Mouse (Mus musculus): ENCODE measurements around the gene Ankrd34a. TPM values are rescaled to one million over a fixed set of nuclear protein-coding genes. Genes with fewer than 3 reads are reported as not detected.

The Ankrd34a gene
- polyA plus RNA-seq (2014; fragmentation: Nextera tagmentation; extraction: Ambion mirVana), result 2.0 and 2.4 TPM in 2 replicates

GRCm38 (mm10) chr3:96596228-96596707, at the start of gene Ankrd34a:
Gene Ankrd34a (plus strand): TSS chr3:96596636.
- no peaks in the 10 kb centered on the region for H3K36me3 ChIP-seq (ENCODE audit: control insufficient read depth, insufficient read depth, low read length)
- H3K9me3 ChIP-seq (ENCODE audit: control insufficient read depth, low read length), result no peaks in the 10 kb centered on the region
- H3K4me3 ChIP-seq (ENCODE audit: low read depth, low read length), result peak within 1 kb of the TSS; percentile 39
- H3K4me2 ChIP-seq (replicated peaks; ENCODE audit: low read depth, low read length), result peak within 1 kb of the TSS; percentile 90
- WGBS, result under 1% methylated on average over 16 of the region's 23 CpGs
- H3K9ac ChIP-seq (ENCODE audit: low read depth, low read length), result peak within 1 kb of the TSS; percentile 72
- DNase-seq (ENCODE audit: low spot score), result peak; percentile 38
- H3K27ac ChIP-seq (ENCODE audit: low read depth, low read length), result no peak within 1 kb of the TSS; the same call in 1 of the 2 replicates
- ATAC-seq (ENCODE audit: low FRiP score), result no peak
- H3K4me1 ChIP-seq (replicated peaks; ENCODE audit: control insufficient read depth, insufficient read depth, low read length), result peaks cover 19% of the 10 kb centered on the region
- H3K27me3 ChIP-seq (ENCODE audit: control insufficient read depth, insufficient read depth, low read length), result peaks cover 16% of the 10 kb centered on the region; the same call in 1 of the 2 replicates

GRCm38 (mm10) chr3:96546880-96547279, 49.6 kb upstream of the Ankrd34a start:
- Histone ChIP-seq H3K9me3 (ENCODE audit: control insufficient read depth, low read length) (no peaks in the 10 kb centered on the region), H3K36me3 (ENCODE audit: control insufficient read depth, insufficient read depth, low read length) (no peaks in the 10 kb centered on the region), H3K9ac (ENCODE audit: low read depth, low read length) (no peak overlapping the region), H3K4me3 (ENCODE audit: low read depth, low read length) (no peak overlapping the region), H3K27me3 (ENCODE audit: control insufficient read depth, insufficient read depth, low read length) (peaks cover 2% of the 10 kb centered on the region; the same call in 1 of the 2 replicates), H3K4me2 (replicated peaks; ENCODE audit: low read depth, low read length) (no peak overlapping the region), H3K4me1 (replicated peaks; ENCODE audit: control insufficient read depth, insufficient read depth, low read length) (no peaks in the 10 kb centered on the region), H3K27ac (ENCODE audit: low read depth, low read length) (no peak overlapping the region)
- DNase-seq (ENCODE audit: low spot score), result no peak
- no peak for ATAC-seq (ENCODE audit: low FRiP score)
- 47% methylated on average over 4 of the region's 4 CpGs for WGBS

GRCm38 (mm10) chr3:96547389-96547960, 49.0 kb upstream of the Ankrd34a start:
- Histone ChIP-seq H3K36me3 (ENCODE audit: control insufficient read depth, insufficient read depth, low read length) (no peaks in the 10 kb centered on the region), H3K4me3 (ENCODE audit: low read depth, low read length) (no peak overlapping the region), H3K27me3 (ENCODE audit: control insufficient read depth, insufficient read depth, low read length) (peaks cover 2% of the 10 kb centered on the region; the same call in 1 of the 2 replicates), H3K4me1 (replicated peaks; ENCODE audit: control insufficient read depth, insufficient read depth, low read length) (no peaks in the 10 kb centered on the region), H3K27ac (ENCODE audit: low read depth, low read length) (no peak overlapping the region), H3K9ac (ENCODE audit: low read depth, low read length) (no peak overlapping the region), H3K9me3 (ENCODE audit: control insufficient read depth, low read length) (no peaks in the 10 kb centered on the region), H3K4me2 (replicated peaks; ENCODE audit: low read depth, low read length) (peak overlapping the region; percentile 30)
- 13% methylated on average over 14 of the region's 14 CpGs for WGBS
- ATAC-seq (ENCODE audit: low FRiP score) (0 out of 2 replicates have a peak, but pooled peaks have one; percentile 43), DNase-seq (ENCODE audit: low spot score) (peak; percentile 85)

- Histone ChIP-seq H3K36me3 (ENCODE audit: control insufficient read depth, insufficient read depth, low read length) (no peaks in the 10 kb centered on the region), H3K9ac (ENCODE audit: low read depth, low read length) (no peak overlapping the region), H3K4me3 (ENCODE audit: low read depth, low read length) (no peak overlapping the region), H3K27ac (ENCODE audit: low read depth, low read length) (no peak overlapping the region), H3K4me2 (replicated peaks; ENCODE audit: low read depth, low read length) (no peak overlapping the region), H3K9me3 (ENCODE audit: control insufficient read depth, low read length) (no peaks in the 10 kb centered on the region), H3K4me1 (replicated peaks; ENCODE audit: control insufficient read depth, insufficient read depth, low read length) (no peaks in the 10 kb centered on the region), H3K27me3 (ENCODE audit: control insufficient read depth, insufficient read depth, low read length) (peaks cover 2% of the 10 kb centered on the region; the same call in 1 of the 2 replicates)
- 83% methylated on average over 7 of the region's 7 CpGs for WGBS
- DNase-seq (ENCODE audit: low spot score) (no peak), ATAC-seq (ENCODE audit: low FRiP score) (no peak)
Measured at GRCm38 (mm10) chr3:96548824-96549223, 47.6 kb upstream of the Ankrd34a start.

DNA sequence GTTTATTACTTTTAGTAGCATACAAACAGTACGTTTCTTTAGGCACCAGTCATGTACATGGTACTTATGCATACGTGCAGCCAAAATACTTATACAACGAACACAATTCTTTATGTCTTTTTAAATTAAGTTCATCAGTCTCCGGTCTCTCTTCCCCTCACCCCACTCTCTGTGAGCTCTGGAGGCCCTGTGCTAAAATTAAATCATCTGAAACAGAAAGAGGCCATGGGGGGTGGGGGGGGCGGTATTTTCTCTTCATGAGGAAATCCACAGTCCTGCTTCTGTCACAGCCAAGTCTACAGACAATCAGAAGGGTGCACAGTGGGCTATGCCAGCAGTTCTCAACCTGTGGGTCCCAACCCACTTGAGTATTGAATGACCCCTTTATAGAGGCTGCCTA, 47.1 kb upstream of the Ankrd34a start:
- no peak for DNase-seq (ENCODE audit: low spot score)

DNA sequence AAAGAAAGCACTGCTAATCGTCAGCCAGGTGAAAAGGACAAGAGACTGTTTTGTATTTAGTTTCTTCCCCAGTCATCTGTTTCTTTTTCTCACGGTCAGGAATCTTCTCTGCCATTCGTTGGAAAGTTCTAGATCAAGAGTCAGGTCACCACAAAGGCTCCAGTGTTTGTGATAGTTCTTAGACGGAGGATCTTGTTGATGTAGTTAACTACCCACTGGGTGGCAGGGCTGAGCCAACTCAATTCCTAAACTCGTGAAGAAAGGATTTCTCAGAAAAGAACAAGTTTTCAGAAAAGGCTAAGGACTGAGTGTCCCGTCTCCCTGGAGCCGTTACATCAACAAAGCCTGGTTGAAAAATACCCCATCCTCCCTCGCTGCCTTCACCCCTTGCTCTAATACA, 45.2 kb upstream of the Ankrd34a start:
- DNase-seq (ENCODE audit: low spot score), result peak; percentile 46
- WGBS, result 25% methylated on average over 8 of the region's 8 CpGs
- no peak overlapping the region for H3K27ac ChIP-seq (ENCODE audit: low read depth, low read length)
- no peak overlapping the region for H3K4me3 ChIP-seq (ENCODE audit: low read depth, low read length)
- no peak overlapping the region for H3K9ac ChIP-seq (ENCODE audit: low read depth, low read length)
- H3K36me3 ChIP-seq (ENCODE audit: control insufficient read depth, insufficient read depth, low read length), result no peaks in the 10 kb centered on the region
- no peaks in the 10 kb centered on the region for H3K9me3 ChIP-seq (ENCODE audit: control insufficient read depth, low read length)
- ATAC-seq (ENCODE audit: low FRiP score), result no peak
- H3K27me3 ChIP-seq (ENCODE audit: control insufficient read depth, insufficient read depth, low read length), result peaks cover 2% of the 10 kb centered on the region; the same call in 1 of the 2 replicates
- no peak overlapping the region for H3K4me2 ChIP-seq (replicated peaks; ENCODE audit: low read depth, low read length)
- H3K4me1 ChIP-seq (replicated peaks; ENCODE audit: control insufficient read depth, insufficient read depth, low read length), result no peaks in the 10 kb centered on the region

More for the DNA sequence above, 47.1 kb upstream of the Ankrd34a start:
- Histone ChIP-seq H3K9ac (ENCODE audit: low read depth, low read length) (no peak overlapping the region), H3K4me2 (replicated peaks; ENCODE audit: low read depth, low read length) (no peak overlapping the region), H3K27me3 (ENCODE audit: control insufficient read depth, insufficient read depth, low read length) (peaks cover 2% of the 10 kb centered on the region; the same call in 1 of the 2 replicates), H3K4me3 (ENCODE audit: low read depth, low read length) (no peak overlapping the region), H3K27ac (ENCODE audit: low read depth, low read length) (no peak overlapping the region), H3K36me3 (ENCODE audit: control insufficient read depth, insufficient read depth, low read length) (no peaks in the 10 kb centered on the region), H3K9me3 (ENCODE audit: control insufficient read depth, low read length) (no peaks in the 10 kb centered on the region), H3K4me1 (replicated peaks; ENCODE audit: control insufficient read depth, insufficient read depth, low read length) (no peaks in the 10 kb centered on the region)
- ATAC-seq (ENCODE audit: low FRiP score), result no peak
- 80% methylated on average over 5 of the region's 5 CpGs for WGBS

- DNase-seq (ENCODE audit: low spot score) (no peak), ATAC-seq (ENCODE audit: low FRiP score) (no peak)
- Histone ChIP-seq H3K36me3 (ENCODE audit: control insufficient read depth, insufficient read depth, low read length) (no peaks in the 10 kb centered on the region), H3K4me2 (replicated peaks; ENCODE audit: low read depth, low read length) (no peak overlapping the region), H3K4me1 (replicated peaks; ENCODE audit: control insufficient read depth, insufficient read depth, low read length) (no peaks in the 10 kb centered on the region), H3K27me3 (ENCODE audit: control insufficient read depth, insufficient read depth, low read length) (peaks cover 2% of the 10 kb centered on the region; the same call in 1 of the 2 replicates), H3K9me3 (ENCODE audit: control insufficient read depth, low read length) (no peaks in the 10 kb centered on the region), H3K4me3 (ENCODE audit: low read depth, low read length) (no peak overlapping the region), H3K27ac (ENCODE audit: low read depth, low read length) (no peak overlapping the region), H3K9ac (ENCODE audit: low read depth, low read length) (no peak overlapping the region)
- WGBS, result 76% methylated on average over 7 of the region's 7 CpGs
Measured at GRCm38 (mm10) chr3:96551890-96552289, 44.5 kb upstream of the Ankrd34a start.

DNA sequence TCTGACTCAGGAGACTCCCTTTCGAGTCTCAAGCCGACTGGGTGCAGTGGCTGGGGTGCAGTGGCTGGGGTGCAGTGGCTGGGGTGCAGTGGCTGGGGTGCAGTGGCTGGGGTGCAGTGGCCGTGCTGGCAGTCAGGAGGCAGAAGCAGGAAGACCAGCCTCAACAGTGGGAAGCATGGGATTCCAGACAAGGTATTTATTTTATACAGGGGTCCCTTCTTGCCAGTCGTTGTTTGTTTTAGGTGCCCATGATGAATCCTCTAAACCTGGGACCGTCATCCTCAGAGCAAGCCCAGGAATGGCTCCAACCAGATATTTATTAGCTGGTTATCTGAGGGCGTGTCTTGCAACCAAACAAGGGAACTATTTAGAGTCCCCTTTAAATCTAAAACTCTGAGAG, 42.8 kb upstream of the Ankrd34a start:
- 79% methylated on average over 6 of the region's 6 CpGs for WGBS
- no peaks in the 10 kb centered on the region for H3K27me3 ChIP-seq (ENCODE audit: control insufficient read depth, insufficient read depth, low read length)
- no peaks in the 10 kb centered on the region for H3K36me3 ChIP-seq (ENCODE audit: control insufficient read depth, insufficient read depth, low read length)
- H3K4me1 ChIP-seq (replicated peaks; ENCODE audit: control insufficient read depth, insufficient read depth, low read length), result no peaks in the 10 kb centered on the region
- ATAC-seq (ENCODE audit: low FRiP score) (no peak), DNase-seq (ENCODE audit: low spot score) (no peak)
- no peak overlapping the region for H3K4me3 ChIP-seq (ENCODE audit: low read depth, low read length)
- H3K27ac ChIP-seq (ENCODE audit: low read depth, low read length), result no peak overlapping the region
- H3K4me2 ChIP-seq (replicated peaks; ENCODE audit: low read depth, low read length), result no peak overlapping the region
- H3K9me3 ChIP-seq (ENCODE audit: control insufficient read depth, low read length), result no peaks in the 10 kb centered on the region
- no peak overlapping the region for H3K9ac ChIP-seq (ENCODE audit: low read depth, low read length)

DNA sequence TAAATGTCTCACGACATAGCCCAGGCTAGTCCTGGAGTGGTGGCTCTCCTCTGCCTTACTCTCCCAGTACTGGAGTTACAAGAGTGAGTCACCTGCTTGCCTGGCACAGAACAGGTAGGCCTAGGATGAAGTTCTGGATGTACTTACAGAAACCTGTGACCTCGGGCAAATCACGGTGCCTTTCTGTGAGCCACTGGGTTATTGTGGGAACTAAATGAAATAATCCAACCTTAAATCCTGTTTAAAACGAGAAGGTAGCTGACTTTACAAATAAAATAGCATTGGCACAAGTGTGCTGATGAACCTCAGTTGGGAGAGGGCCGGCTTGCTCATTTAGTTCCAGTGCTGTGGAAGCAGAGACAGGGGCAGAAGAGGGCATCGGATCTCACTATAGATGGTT, 42.2 kb upstream of the Ankrd34a start:
- Histone ChIP-seq H3K27me3 (ENCODE audit: control insufficient read depth, insufficient read depth, low read length) (no peaks in the 10 kb centered on the region), H3K27ac (ENCODE audit: low read depth, low read length) (no peak overlapping the region)
- 80% methylated on average over 6 of the region's 6 CpGs for WGBS

More for the DNA sequence above, 42.2 kb upstream of the Ankrd34a start:
- H3K4me2 ChIP-seq (replicated peaks; ENCODE audit: low read depth, low read length), result no peak overlapping the region
- ATAC-seq (ENCODE audit: low FRiP score), result no peak
- H3K4me3 ChIP-seq (ENCODE audit: low read depth, low read length), result no peak overlapping the region
- H3K9me3 ChIP-seq (ENCODE audit: control insufficient read depth, low read length), result no peaks in the 10 kb centered on the region
- no peaks in the 10 kb centered on the region for H3K36me3 ChIP-seq (ENCODE audit: control insufficient read depth, insufficient read depth, low read length)
- DNase-seq (ENCODE audit: low spot score), result no peak
- no peak overlapping the region for H3K9ac ChIP-seq (ENCODE audit: low read depth, low read length)
- no peaks in the 10 kb centered on the region for H3K4me1 ChIP-seq (replicated peaks; ENCODE audit: control insufficient read depth, insufficient read depth, low read length)

Data from hindbrain, embryonic 11.5 days (tissue).